In the genomic region with DNA sequence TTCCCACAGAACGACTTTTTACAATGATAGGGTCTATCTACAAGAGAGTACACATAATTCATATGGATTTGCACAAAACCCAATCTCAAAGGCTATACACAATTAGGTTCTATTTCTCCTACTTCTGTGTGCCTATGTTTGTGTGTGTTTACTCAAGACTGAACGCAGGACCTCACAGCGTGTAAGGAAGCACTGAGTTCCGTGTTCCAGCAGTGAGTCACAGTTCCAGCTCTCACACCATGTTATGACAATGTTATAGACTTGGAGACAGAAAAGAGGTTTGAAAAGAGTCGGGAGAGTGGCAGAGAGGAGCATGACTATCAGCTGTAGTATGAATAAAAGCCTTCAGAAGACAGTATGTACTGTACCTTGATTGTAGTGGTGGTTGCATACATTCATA, we compare ENCODE assay signal across 21 mouse cellular contexts. TPM values are rescaled to one million over a fixed set of nuclear protein-coding genes. Genes with fewer than 3 reads are reported as not detected.
A peak's percentile ranks its signal among the peaks of the same experiment; 100 is the strongest.
DNase-seq lines count a peak whose midpoint lies in the region; ATAC-seq and TF ChIP-seq lines count a peak whose summit lies in the region.
"Had no signal": no experiment of that assay in that cellular context is flagged by ENCODE, and none has a peak within 500 bp of the region (broad histone marks: within the 10 kb centered on the region; RNA-seq: fewer than 3 reads in every experiment).

No protein-coding gene starts in this region.

- no peaks in the 10 kb centered on the region for H3K27me3 ChIP-seq in midbrain, embryonic 11.5 days (ENCODE audit: control insufficient read depth, insufficient read depth, low read length)
- no peaks in the 10 kb centered on the region for H3K27me3 ChIP-seq in midbrain, postnatal 0 days (ENCODE audit: insufficient read depth, low read length)
- H3K27me3 ChIP-seq in stomach, postnatal 0 days (ENCODE audit: control insufficient read depth, insufficient read depth, low read length), result no peaks in the 10 kb centered on the region
- H3K27me3 ChIP-seq: CH12.LX, Patski had no signal

- no peak overlapping the region for H3K4me3 ChIP-seq in midbrain, embryonic 11.5 days (ENCODE audit: low read depth, low read length)
- H3K4me3 ChIP-seq in midbrain, postnatal 0 days (ENCODE audit: low read depth, low read length), result no peak overlapping the region
- H3K4me3 ChIP-seq in stomach, postnatal 0 days (ENCODE audit: low read depth, low read length), result no peak overlapping the region

- H3K4me1 ChIP-seq in midbrain, embryonic 11.5 days (ENCODE audit: control insufficient read depth, insufficient read depth, low read length), result no peaks in the 10 kb centered on the region
- H3K4me1 ChIP-seq in midbrain, postnatal 0 days (ENCODE audit: insufficient read depth, low read length), result no peaks in the 10 kb centered on the region
- no peaks in the 10 kb centered on the region for H3K4me1 ChIP-seq in stomach, postnatal 0 days (replicated peaks; ENCODE audit: control insufficient read depth, insufficient read depth)

- TF ChIP-seq CTCF in midbrain, postnatal 0 days (IDR thresholded peaks at IDR 0.05), result no peak
- no peak for TF ChIP-seq CTCF in stomach, postnatal 0 days (IDR thresholded peaks at IDR 0.05; ENCODE audit: low read depth)

- H3K27ac ChIP-seq in midbrain, embryonic 11.5 days (ENCODE audit: low read depth, low read length), result no peak overlapping the region
- H3K27ac ChIP-seq in midbrain, postnatal 0 days (ENCODE audit: low read depth, low read length), result no peak overlapping the region
- peak overlapping the region; percentile 24; the same call in 1 of the 2 replicates for H3K27ac ChIP-seq in stomach, postnatal 0 days (replicated peaks)

- H3K9ac ChIP-seq in midbrain, embryonic 11.5 days (ENCODE audit: low read length), result no peak overlapping the region
- H3K9ac ChIP-seq in midbrain, postnatal 0 days (replicated peaks; ENCODE audit: low read length, poor library complexity, severe bottlenecking), result no peak overlapping the region
- no peak overlapping the region for H3K9ac ChIP-seq in stomach, postnatal 0 days (ENCODE audit: low read length)

- H3K4me2 ChIP-seq in midbrain, embryonic 11.5 days, result no peak overlapping the region
- no peak overlapping the region for H3K4me2 ChIP-seq in midbrain, postnatal 0 days (ENCODE audit: low read depth, low read length, poor library complexity, severe bottlenecking)
- H3K4me2 ChIP-seq in stomach, postnatal 0 days (replicated peaks; ENCODE audit: low read depth), result no peak overlapping the region

- H3K9me3 ChIP-seq in midbrain, embryonic 11.5 days (ENCODE audit: control insufficient read depth, low read length), result no peaks in the 10 kb centered on the region
- no peaks in the 10 kb centered on the region for H3K9me3 ChIP-seq in midbrain, postnatal 0 days (ENCODE audit: low read length)
- no peaks in the 10 kb centered on the region for H3K9me3 ChIP-seq in stomach, postnatal 0 days (ENCODE audit: control insufficient read depth, low read length)
- H3K9me3 ChIP-seq: G1E had no signal

- no peak for ATAC-seq in midbrain, embryonic 11.5 days (ENCODE audit: low FRiP score)
- no peak for ATAC-seq in midbrain, postnatal 0 days (ENCODE audit: low FRiP score)
- peak; percentile 88 for ATAC-seq in stomach, postnatal 0 days (ENCODE audit: low FRiP score, low TSS enrichment)
- ATAC-seq: activated CD4-positive, CD25-positive, alpha-beta regulatory T cell, adult 4 months; CD4-positive, CD25-positive, alpha-beta regulatory T cell, adult 4 months; Patski had no signal

- intact Hi-C loops in heart, postnatal 14 days (cut with DNase I), result no loop called here

- H3K36me3 ChIP-seq in midbrain, embryonic 11.5 days (ENCODE audit: control insufficient read depth, insufficient read depth, low read length), result no peaks in the 10 kb centered on the region
- peaks cover 16% of the 10 kb centered on the region; the same call in 1 of the 2 replicates for H3K36me3 ChIP-seq in midbrain, postnatal 0 days (ENCODE audit: insufficient read depth, low read length)
- H3K36me3 ChIP-seq in stomach, postnatal 0 days (ENCODE audit: control insufficient read depth, insufficient read depth, low read length), result no peaks in the 10 kb centered on the region

- DNase-seq in heart, adult 11 months, result peak; percentile 55
- DNase-seq in heart, postnatal 14 days, result no peak
- peak; percentile 66 for DNase-seq in midbrain, embryonic 11.5 days (ENCODE audit: low spot score, missing footprints)
- no peak for DNase-seq in midbrain, postnatal 0 days (ENCODE audit: low spot score)
- DNase-seq in stomach, postnatal 0 days (ENCODE audit: low spot score), result no peak
- DNase-seq in gastrocnemius, postnatal 10 days, result no peak
- DNase-seq: adrenal gland, adult 2 months; adrenal gland, adult 8-10 months; adrenal gland, postnatal 10 days; adrenal gland, postnatal 14 days; adrenal gland, postnatal 25 days; adrenal gland, postnatal 36 days; B cell, adult 2 months; cerebellum, adult 11 months; cerebellum, adult 11-12 months; cerebellum, adult 18-20 months had no signal

- WGBS in midbrain, embryonic 11.5 days, result 92% methylated on average over 5 of the region's 5 CpGs
- WGBS in midbrain, postnatal 0 days, result 92% methylated on average over 5 of the region's 5 CpGs
- 69% methylated on average over 5 of the region's 5 CpGs for WGBS in stomach, postnatal 0 days

- TF ChIP-seq EP300 in stomach, postnatal 0 days (optimal IDR thresholded peaks at IDR 0.05), result no peak

RNA-seq across cellular contexts. Expression of a gene that starts 42.1 kb away (rescaled TPM):
- 1 to 10 TPM; 8.5 to 8.9 TPM for total RNA-seq in heart, postnatal 14 days (2021)
- 14.0 and 15.1 TPM in 2 replicates for polyA plus RNA-seq in midbrain, embryonic 11.5 days (2014; fragmentation: Nextera tagmentation; extraction: Ambion mirVana)
- 13.4 and 16.7 TPM in 2 replicates for total RNA-seq in midbrain, postnatal 0 days (2014; rRNA removed)
- 11.5 and 12.6 TPM in 2 replicates for polyA plus RNA-seq in midbrain, postnatal 0 days (2015; fragmentation: Nextera tagmentation; extraction: Ambion mirVana)
- 12.2 and 12.5 TPM in 2 replicates for polyA plus RNA-seq in stomach, postnatal 0 days (2015; fragmentation: Nextera tagmentation; extraction: Ambion mirVana)
- 1 to 10 TPM; 4.3 to 9.6 TPM for total RNA-seq in gastrocnemius, postnatal 10 days (2021)

Comparison
In these comparisons a context has a peak if more than half of its experiments do, and no peak if none do; other contexts are left out.
1. DNase-seq: peak in heart, adult 11 months (single experiment) and midbrain, embryonic 11.5 days (single experiment); none in heart, postnatal 14 days (0 of 2), midbrain, postnatal 0 days (single experiment), stomach, postnatal 0 days (single experiment) and gastrocnemius, postnatal 10 days (single experiment).